Mouse (Mus musculus) testis, postnatal 14 days (tissue): ENCODE results near the gene Ermap.

Experiments used
- DNase-seq: peaks from one replicate; pipeline ENCODE4 v3.0.0; 2021; ENCODE audit warnings: low spot score

Gene Ermap

DNA sequence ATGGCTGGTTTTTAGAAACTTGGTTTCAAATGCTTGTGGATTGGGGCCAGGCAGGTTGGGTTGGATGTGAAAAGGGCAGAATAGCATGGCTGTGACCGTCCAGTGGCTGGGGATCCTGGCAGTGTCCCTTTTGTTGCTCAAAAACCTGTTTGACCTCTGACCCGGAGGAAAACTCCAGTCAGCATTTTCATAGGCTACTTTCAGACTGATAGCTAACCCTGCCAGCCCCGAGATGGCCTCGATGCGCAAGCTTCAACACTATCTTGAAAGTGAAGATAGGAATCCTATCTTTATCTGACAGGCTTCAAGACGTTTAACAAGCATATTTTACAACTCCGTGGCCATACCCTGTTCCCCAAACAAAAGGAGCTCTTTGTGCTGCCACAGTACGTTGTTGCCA, 52.5 kb downstream of the Ermap start:
- no peak for DNase-seq

DNA sequence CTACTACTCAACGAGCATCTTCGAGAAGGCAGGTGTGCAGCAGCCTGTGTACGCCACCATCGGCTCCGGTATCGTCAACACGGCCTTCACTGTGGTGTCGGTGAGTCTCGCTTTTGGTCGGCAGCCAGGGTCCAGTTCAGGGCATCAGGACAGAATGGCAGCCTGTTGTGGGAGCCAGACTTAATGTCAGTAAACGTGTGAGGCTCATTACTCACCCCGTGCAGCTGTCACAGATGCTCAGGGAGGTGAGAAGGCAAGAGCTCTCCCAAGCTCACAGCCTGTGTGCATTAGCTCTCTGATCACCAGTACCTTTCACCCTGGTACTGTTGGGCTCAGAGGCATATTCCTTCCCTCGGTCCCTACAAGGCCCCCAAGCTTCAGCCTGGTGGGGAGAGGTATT, 56.0 kb downstream of the Ermap start:
- DNase-seq: no peak

DNA sequence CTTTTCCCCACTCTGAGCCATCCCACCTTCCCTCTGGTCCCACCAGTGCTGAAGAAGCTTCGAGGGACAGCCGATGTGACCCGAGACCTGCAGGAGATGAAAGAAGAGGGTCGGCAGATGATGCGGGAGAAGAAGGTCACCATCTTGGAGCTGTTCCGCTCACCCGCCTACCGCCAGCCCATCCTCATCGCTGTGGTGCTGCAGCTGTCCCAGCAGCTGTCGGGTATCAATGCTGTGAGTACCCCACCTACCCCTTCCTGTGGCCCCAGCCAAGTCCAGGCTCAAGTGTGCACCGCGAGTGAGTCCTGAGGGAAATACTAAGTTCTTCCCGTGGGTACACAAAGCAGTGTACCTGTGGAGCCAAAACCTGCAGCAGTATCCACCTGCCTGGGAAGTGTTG, 56.5 kb downstream of the Ermap start:
- no peak for DNase-seq

GRCm38 (mm10) chr4:119131189-119131910, 58.5 kb downstream of the Ermap start:
- DNase-seq: no peak

GRCm38 (mm10) chr4:119129096-119129495, 60.7 kb downstream of the Ermap start:
- peak; percentile 61 for DNase-seq

GRCm38 (mm10) chr4:119128547-119128946, 61.3 kb downstream of the Ermap start:
- peak; percentile 45 for DNase-seq

DNA sequence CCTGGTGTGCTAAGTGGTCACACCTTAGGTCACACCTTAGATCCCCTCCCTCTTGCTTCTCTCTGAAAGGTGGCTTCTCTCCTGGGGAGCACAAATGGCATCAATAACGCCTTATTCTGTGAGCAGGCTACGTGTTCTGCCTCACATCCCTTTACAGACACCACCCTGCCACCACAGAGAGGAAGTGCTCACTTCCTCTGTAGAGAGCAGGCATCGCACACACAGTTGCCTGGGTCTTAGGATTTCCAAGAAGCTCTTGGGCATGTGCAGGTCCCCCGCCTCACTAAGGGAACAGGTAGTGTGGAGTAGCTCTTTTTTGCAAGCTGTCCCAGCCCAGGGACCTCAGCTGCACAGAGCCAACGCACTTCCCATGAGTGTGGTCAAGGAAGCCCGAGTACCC, 62.6 kb downstream of the Ermap start:
- no peak for DNase-seq

GRCm38 (mm10) chr4:119125577-119126270, 64.1 kb downstream of the Ermap start:
- DNase-seq: no peak
